Mouse (Mus musculus): ENCODE data around the gene Slit3.

GRCm38 (mm10) chr11:35496874-35497273 is 375.9 kb downstream of the Slit3 start:
- TF ChIP-seq NELFE (IDR thresholded peaks at IDR 0.05; ENCODE audit: low read depth, low read length), result no peak
- no peak for TF ChIP-seq CTCF (IDR thresholded peaks at IDR 0.05 in 2 of 3, conservative IDR thresholded peaks at IDR 0.05 in 1 of 3; ENCODE audit: control insufficient read depth in 1 of 3, insufficient read depth in 1 of 3, low read depth in 2 of 3, low read length in 3 of 3, poor library complexity in 1 of 3, severe bottlenecking in 1 of 3)
- no peak for TF ChIP-seq MXI1 (IDR thresholded peaks at IDR 0.05; ENCODE audit: low read depth, low read length)

All from MEL (cell line).